Mouse (Mus musculus) lung, postnatal 0 days (tissue): Measurements from ENCODE around the gene Best1. TPM values are rescaled to one million over a fixed set of nuclear protein-coding genes. Genes with fewer than 3 reads are reported as not detected.

ENCODE experiments used
- ATAC-seq: fragments of 200-750 bp; cut with Nextera tagmentation; 2 replicates; pipeline ENCODE4 v1.8.0; 2017; ENCODE audit warnings: moderate library complexity
- DNase-seq: peaks from one replicate; pipeline ENCODE4 v3.0.0-alpha.2; 2016; ENCODE audit warnings: low spot score
- H3K27ac ChIP-seq: fragments of 300-500 bp; sonication (generic); 2 replicates; pipeline ENCODE4 v1.5.1; 2014; ENCODE audit warnings: antibody characterized with exemption, mild to moderate bottlenecking, low read length, mixed read lengths
- H3K27me3 ChIP-seq: fragments of 300-500 bp; sonication (generic); replicated peaks from 2 replicates; pipeline ENCODE4 v1.6.1; 2014; ENCODE audit warnings: low read length, mixed read lengths; ENCODE audit not compliant: insufficient read depth
- H3K36me3 ChIP-seq: fragments of 300-500 bp; sonication (generic); 2 replicates; pipeline ENCODE4 v1.6.1; 2014; ENCODE audit warnings: low read length, mixed read lengths; ENCODE audit not compliant: insufficient read depth
- H3K4me1 ChIP-seq: fragments of 300-500 bp; sonication (generic); 2 replicates; pipeline ENCODE4 v1.6.1; 2014; ENCODE audit warnings: antibody characterized with exemption, low read depth, low read length, mixed read lengths; ENCODE audit not compliant: insufficient read depth
- H3K4me2 ChIP-seq: fragments of 300-500 bp; sonication (generic); replicated peaks from 2 replicates; pipeline ENCODE4 v1.6.1; 2014; ENCODE audit warnings: low read depth, mild to moderate bottlenecking, low read length, moderate library complexity, mixed read lengths
- H3K4me3 ChIP-seq: fragments of 300-500 bp; sonication (generic); 2 replicates; pipeline ENCODE4 v1.5.1; 2014; ENCODE audit warnings: low read depth, low read length
- H3K9ac ChIP-seq: fragments of 300-500 bp; sonication (generic); replicated peaks from 2 replicates; pipeline ENCODE4 v1.6.1; 2014; ENCODE audit warnings: low read depth, mild to moderate bottlenecking
- H3K9me3 ChIP-seq: fragments of 300-500 bp; sonication (generic); 2 replicates; pipeline ENCODE4 v1.6.1; 2016; ENCODE audit warnings: low read length, mixed read lengths
- CTCF ChIP-seq: IDR thresholded peaks from 2 replicates; pipeline ENCODE4 v1.5.1; 2016; ENCODE audit warnings: antibody characterized with exemption, mild to moderate bottlenecking
- EP300 ChIP-seq: IDR thresholded peaks from 2 replicates; pipeline ENCODE4 v1.6.1; 2016; ENCODE audit warnings: antibody characterized with exemption, mild to moderate bottlenecking, control low read depth
- WGBS: fragments of 180-500 bp; shearing (Covaris S2); extraction: QIAGEN DNeasy Blood & Tissue Kit; methylation state at CpG from one replicate; pipeline ENCODE4 v1.1.7; 2014; 5-methylcytosine and 5-hydroxymethylcytosine counted together
- polyA plus RNA-seq: library from polyadenylated mRNA; unstranded; fragments of >200 nt; fragmentation: Nextera tagmentation; extraction: Ambion mirVana; gene quantifications from 2 replicates; pipeline ENCODE4 v1.2.1, GENCODE M21; 2015

Gene Best1
- polyA plus RNA-seq, 1 experiment from 2014 or later = 2.3 TPM

- ATAC-seq (no peak), DNase-seq (no peak)
- 41% methylated on average over 3 of the region's 3 CpGs for WGBS
- H3K9me3 ChIP-seq = no peaks in the 10 kb centered on the region
- H3K27ac ChIP-seq = peak overlapping the region; percentile 16; the same call in 1 of the 2 replicates
- no peaks in the 10 kb centered on the region for H3K27me3 ChIP-seq
- H3K9ac ChIP-seq = no peak overlapping the region
- no peak overlapping the region for H3K4me3 ChIP-seq
- no peaks in the 10 kb centered on the region for H3K36me3 ChIP-seq
- peaks cover 12% of the 10 kb centered on the region; the same call in 1 of the 2 replicates for H3K4me1 ChIP-seq
- no peak overlapping the region for H3K4me2 ChIP-seq
- TF ChIP-seq EP300 (no peak), CTCF (no peak)
These were observed 11.9 kb upstream of the Best1 start for GRCm38 (mm10) chr19:10013348-10013747.

DNA sequence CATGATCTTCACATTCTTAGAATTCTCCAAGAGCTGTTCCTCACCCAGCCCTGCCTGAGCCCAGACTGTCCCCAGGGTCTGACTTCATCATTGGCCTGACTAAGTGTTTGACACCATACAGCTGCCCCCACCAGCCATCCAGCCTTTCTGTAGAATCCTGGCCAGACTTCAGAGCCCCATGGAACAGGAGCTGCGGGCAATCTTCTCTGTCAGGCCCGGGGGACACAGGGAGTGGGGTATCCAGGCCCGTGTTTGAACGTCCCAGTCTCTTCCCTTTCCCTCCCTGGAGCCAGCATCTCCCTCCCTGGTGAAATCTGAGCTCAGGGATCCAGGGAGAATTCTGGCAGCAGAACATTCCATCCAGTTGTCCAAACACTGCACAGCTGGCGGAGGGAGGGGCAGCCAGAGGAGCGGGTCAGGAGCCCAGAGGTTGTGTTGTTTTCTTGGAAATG is 11.4 kb upstream of the Best1 start:
- TF ChIP-seq EP300 = no peak
- Histone ChIP-seq H3K27ac (peak overlapping the region; percentile 73), H3K27me3 (no peaks in the 10 kb centered on the region), H3K9me3 (no peaks in the 10 kb centered on the region), H3K4me1 (peaks cover 10% of the 10 kb centered on the region; the same call in 1 of the 2 replicates), H3K36me3 (no peaks in the 10 kb centered on the region), H3K9ac (no peak overlapping the region), H3K4me2 (no peak overlapping the region), H3K4me3 (no peak overlapping the region)
- WGBS = 11% methylated on average over 6 of the region's 6 CpGs
- peak; percentile 70 for DNase-seq
- ATAC-seq = peak; percentile 68

GRCm38 (mm10) chr19:10011408-10011807 is 10.0 kb upstream of the Best1 start:
- Histone ChIP-seq H3K4me1 (peaks cover 7% of the 10 kb centered on the region; the same call in 1 of the 2 replicates), H3K27ac (no peak overlapping the region), H3K4me2 (no peak overlapping the region), H3K4me3 (no peak overlapping the region), H3K9me3 (no peaks in the 10 kb centered on the region), H3K27me3 (no peaks in the 10 kb centered on the region), H3K36me3 (no peaks in the 10 kb centered on the region), H3K9ac (no peak overlapping the region)
- ATAC-seq (peak; percentile 56; the same call in 1 of the 2 replicates), DNase-seq (peak; percentile 69)
- 54% methylated on average over 1 of the region's 1 CpGs for WGBS
- no peak for TF ChIP-seq CTCF

DNA sequence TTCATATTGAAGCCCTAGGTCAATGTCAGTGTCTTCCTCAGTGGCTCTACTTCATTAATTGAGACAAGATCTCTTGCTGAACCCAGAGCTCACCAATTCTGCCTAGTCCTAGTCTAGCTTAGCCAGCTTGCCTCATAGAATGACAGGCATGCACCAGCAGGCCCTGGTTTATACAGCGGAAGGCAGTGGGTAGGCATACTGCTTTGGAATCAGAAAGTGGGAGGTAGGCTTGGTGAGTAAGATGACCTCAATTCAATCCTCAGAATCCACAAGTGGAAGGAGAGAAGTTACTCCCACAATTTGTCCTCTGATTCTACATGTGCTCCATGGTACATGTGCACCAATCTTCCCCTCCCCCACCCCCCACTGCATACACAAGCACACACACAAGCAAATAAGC is 2.3 kb upstream of the Best1 start:
- TF ChIP-seq CTCF (no peak), EP300 (no peak)

DNA sequence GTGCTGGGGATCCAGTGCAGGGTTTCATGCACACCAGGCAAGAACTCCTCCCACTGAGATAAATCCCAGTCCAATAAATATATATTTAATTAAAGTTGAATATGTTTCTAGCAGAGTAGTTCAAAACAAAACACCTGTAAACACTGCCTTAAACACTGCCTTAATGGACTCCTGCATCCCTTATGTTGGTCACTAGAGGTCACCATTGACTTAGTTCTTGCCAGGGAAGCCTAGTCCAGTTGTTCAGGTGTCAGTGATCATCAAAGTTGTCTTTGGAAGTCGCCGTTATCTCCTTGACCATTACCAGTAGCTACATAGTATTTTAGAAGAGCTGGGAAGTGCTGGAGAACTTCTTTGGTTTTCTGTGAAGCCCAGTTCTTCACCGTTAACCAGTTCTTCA is 1.1 kb downstream of the Best1 start:
- Histone ChIP-seq H3K9me3 (no peaks in the 10 kb centered on the region), H3K36me3 (no peaks in the 10 kb centered on the region), H3K27ac (no peak overlapping the region), H3K4me2 (no peak overlapping the region), H3K27me3 (no peaks in the 10 kb centered on the region), H3K9ac (no peak overlapping the region), H3K4me1 (no peaks in the 10 kb centered on the region), H3K4me3 (no peak overlapping the region)
- DNase-seq (peak; percentile 74), ATAC-seq (peak; percentile 65; the same call in 1 of the 2 replicates)
- TF ChIP-seq EP300 = no peak
- TF ChIP-seq CTCF = peak; percentile 92
- 19% methylated on average over 3 of the region's 3 CpGs for WGBS

More for the DNA sequence above, 2.3 kb upstream of the Best1 start:
- H3K36me3 ChIP-seq = no peaks in the 10 kb centered on the region
- no peak for DNase-seq
- no peak overlapping the region for H3K9ac ChIP-seq
- no peaks in the 10 kb centered on the region for H3K27me3 ChIP-seq
- H3K9me3 ChIP-seq = no peaks in the 10 kb centered on the region
- 96% methylated on average over 1 of the region's 1 CpGs for WGBS
- no peak overlapping the region for H3K4me2 ChIP-seq
- no peaks in the 10 kb centered on the region for H3K4me1 ChIP-seq
- no peak for ATAC-seq
- no peak overlapping the region for H3K4me3 ChIP-seq
- no peak overlapping the region for H3K27ac ChIP-seq

DNA sequence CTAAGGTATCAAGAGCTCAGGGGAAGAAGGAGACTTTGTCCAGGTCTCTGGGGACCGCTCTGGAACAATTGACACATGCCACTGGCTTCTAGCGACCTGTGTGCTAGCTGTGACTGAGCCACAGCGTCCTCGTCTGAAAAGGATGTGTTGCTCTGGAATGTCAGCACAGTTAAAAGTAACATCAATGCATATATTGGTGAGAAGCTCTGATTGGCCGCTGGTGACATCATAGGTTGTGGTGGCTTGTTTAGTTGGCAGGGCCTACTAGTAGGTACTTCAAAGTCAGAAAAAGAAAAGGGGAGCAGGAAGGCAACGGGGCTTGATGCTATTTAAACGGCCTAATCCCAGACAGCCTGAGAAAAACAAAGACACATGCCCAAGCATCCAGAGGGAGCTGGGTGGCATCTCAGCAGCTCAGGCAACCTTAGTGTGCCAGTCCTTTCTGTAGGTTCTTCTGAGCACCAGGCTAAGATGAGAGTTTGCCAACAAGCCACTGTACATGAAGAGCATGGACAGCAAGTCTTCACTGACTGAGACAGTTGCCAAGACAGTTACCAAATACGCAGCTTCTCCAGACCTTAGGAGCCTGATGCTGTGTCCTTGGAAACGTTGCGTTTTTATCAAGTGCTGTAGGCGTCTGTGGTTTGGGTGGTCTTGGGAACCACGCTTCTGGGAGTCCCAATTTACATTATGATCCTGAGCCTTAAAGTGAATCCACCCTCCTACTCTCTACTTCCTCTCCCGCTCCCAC is 2.5 kb downstream of the Best1 start:
- no peaks in the 10 kb centered on the region for H3K4me1 ChIP-seq
- ATAC-seq = no peak
- no peaks in the 10 kb centered on the region for H3K27me3 ChIP-seq
- H3K27ac ChIP-seq = no peak overlapping the region
- H3K4me3 ChIP-seq = no peak overlapping the region
- no peak overlapping the region for H3K4me2 ChIP-seq
- DNase-seq = no peak
- no peak overlapping the region for H3K9ac ChIP-seq
- H3K36me3 ChIP-seq = no peaks in the 10 kb centered on the region
- WGBS = 56% methylated on average over 13 of the region's 13 CpGs
- TF ChIP-seq EP300 = no peak
- TF ChIP-seq CTCF = no peak
- no peaks in the 10 kb centered on the region for H3K9me3 ChIP-seq
